Comparison of ENCODE assay signal across 7 mouse cellular contexts in genomic region chr5:123682372-123682771, GRCm38 (mm10). TPM values are rescaled to one million over a fixed set of nuclear protein-coding genes. Genes with fewer than 3 reads are reported as not detected.
A peak's percentile ranks its signal among the peaks of the same experiment; 100 is the strongest.
DNase-seq lines count a peak whose midpoint lies in the region; ATAC-seq and TF ChIP-seq lines count a peak whose summit lies in the region.

No protein-coding gene starts in this region.

- DNase-seq in neural tube, embryonic 11.5 days (ENCODE audit: low spot score), result no peak
- DNase-seq in neural tube, embryonic 10.5 days (ENCODE audit: extremely low spot score, low spot score), result no peak
- no peak for DNase-seq in limb, embryonic 14.5 days (ENCODE audit: low spot score)
- no peak for DNase-seq in left cerebral cortex, adult 18-20 months (ENCODE audit: low spot score in 2 of 2)
- DNase-seq in right cerebral cortex, postnatal 14 days, result no peak

- no peaks in the 10 kb centered on the region for H3K9me3 ChIP-seq in neural tube, embryonic 11.5 days (ENCODE audit: control insufficient read depth, low read length)
- no peaks in the 10 kb centered on the region for H3K9me3 ChIP-seq in forebrain, embryonic 12.5 days
- H3K9me3 ChIP-seq in limb, embryonic 14.5 days (ENCODE audit: control insufficient read depth, low read length), result no peaks in the 10 kb centered on the region
- H3K9me3 ChIP-seq in neural tube, embryonic 15.5 days (replicated peaks), result no peaks in the 10 kb centered on the region

- TF ChIP-seq POLR2A in limb, embryonic 14.5 days (IDR thresholded peaks at IDR 0.05; ENCODE audit: borderline replicate concordance, extremely low read depth, insufficient read depth, insufficient read length), result no peak

- H3K4me1 ChIP-seq in neural tube, embryonic 11.5 days (ENCODE audit: control insufficient read depth, insufficient read depth, low read length), result peaks cover 9% of the 10 kb centered on the region
- H3K4me1 ChIP-seq in forebrain, embryonic 12.5 days, result peaks cover 33% of the 10 kb centered on the region
- H3K4me1 ChIP-seq in limb, embryonic 14.5 days (ENCODE audit: control insufficient read depth, insufficient read depth, low read length), result peaks cover 20% of the 10 kb centered on the region
- peaks cover 44% of the 10 kb centered on the region for H3K4me1 ChIP-seq in neural tube, embryonic 15.5 days

- no peak for ATAC-seq in neural tube, embryonic 11.5 days (ENCODE audit: insufficient read depth, low FRiP score, low TSS enrichment)
- ATAC-seq in forebrain, embryonic 12.5 days (ENCODE audit: low FRiP score), result no peak
- no peak for ATAC-seq in limb, embryonic 14.5 days (ENCODE audit: low FRiP score, low read depth)
- ATAC-seq in neural tube, embryonic 15.5 days (ENCODE audit: low FRiP score), result no peak

- no peaks in the 10 kb centered on the region for H3K27me3 ChIP-seq in neural tube, embryonic 11.5 days (ENCODE audit: control insufficient read depth, insufficient read depth, low read length)
- H3K27me3 ChIP-seq in forebrain, embryonic 12.5 days, result no peaks in the 10 kb centered on the region
- no peaks in the 10 kb centered on the region for H3K27me3 ChIP-seq in limb, embryonic 14.5 days (ENCODE audit: control insufficient read depth, insufficient read depth, low read length)
- H3K27me3 ChIP-seq in neural tube, embryonic 15.5 days (replicated peaks), result no peaks in the 10 kb centered on the region

- WGBS in neural tube, embryonic 11.5 days, result 34% methylated on average over 4 of the region's 4 CpGs
- 50% methylated on average over 4 of the region's 4 CpGs for WGBS in forebrain, embryonic 12.5 days
- 38% methylated on average over 4 of the region's 4 CpGs for WGBS in limb, embryonic 14.5 days
- 30% methylated on average over 4 of the region's 4 CpGs for WGBS in neural tube, embryonic 15.5 days

- H3K27ac ChIP-seq in neural tube, embryonic 11.5 days (ENCODE audit: low read depth, low read length), result no peak overlapping the region
- no peak overlapping the region for H3K27ac ChIP-seq in forebrain, embryonic 12.5 days
- no peak overlapping the region for H3K27ac ChIP-seq in limb, embryonic 14.5 days (replicated peaks; ENCODE audit: low read depth, low read length)
- peak overlapping the region; percentile 99 for H3K27ac ChIP-seq in neural tube, embryonic 15.5 days (replicated peaks)

- H3K4me2 ChIP-seq in neural tube, embryonic 11.5 days (ENCODE audit: low read depth), result peak overlapping the region; percentile 79
- H3K4me2 ChIP-seq in forebrain, embryonic 12.5 days, result peak overlapping the region; percentile 70
- H3K4me2 ChIP-seq in limb, embryonic 14.5 days (replicated peaks; ENCODE audit: low read depth, low read length, severe bottlenecking), result peak overlapping the region; percentile 85
- H3K4me2 ChIP-seq in neural tube, embryonic 15.5 days, result peak overlapping the region; percentile 82

- H3K36me3 ChIP-seq in neural tube, embryonic 11.5 days (ENCODE audit: control insufficient read depth, insufficient read depth, low read length), result no peaks in the 10 kb centered on the region
- H3K36me3 ChIP-seq in forebrain, embryonic 12.5 days (replicated peaks), result no peaks in the 10 kb centered on the region
- H3K36me3 ChIP-seq in limb, embryonic 14.5 days (ENCODE audit: control insufficient read depth, insufficient read depth, low read length), result no peaks in the 10 kb centered on the region
- H3K36me3 ChIP-seq in neural tube, embryonic 15.5 days, result no peaks in the 10 kb centered on the region

- H3K9ac ChIP-seq in neural tube, embryonic 11.5 days (ENCODE audit: low read length), result no peak overlapping the region
- peak overlapping the region; percentile 100; the same call in 1 of the 2 replicates for H3K9ac ChIP-seq in forebrain, embryonic 12.5 days
- no peak overlapping the region for H3K9ac ChIP-seq in limb, embryonic 14.5 days (ENCODE audit: low read depth, low read length, severe bottlenecking)
- peak overlapping the region; percentile 98 for H3K9ac ChIP-seq in neural tube, embryonic 15.5 days (replicated peaks)

- H3K4me3 ChIP-seq in neural tube, embryonic 11.5 days (ENCODE audit: low read depth, low read length), result peak overlapping the region; percentile 79; the same call in 1 of the 2 replicates
- H3K4me3 ChIP-seq in forebrain, embryonic 12.5 days (replicated peaks), result peak overlapping the region; percentile 98
- peak overlapping the region; percentile 87 for H3K4me3 ChIP-seq in limb, embryonic 14.5 days (replicated peaks; ENCODE audit: low read length)
- H3K4me3 ChIP-seq in neural tube, embryonic 15.5 days (replicated peaks), result peak overlapping the region; percentile 94

RNA-seq across cellular contexts. Expression of gene Clip1, which starts 2.0 kb away (rescaled TPM):
- 45.1 and 52.2 TPM in 2 replicates for polyA plus RNA-seq in neural tube, embryonic 11.5 days (2014; fragmentation: Nextera tagmentation; extraction: Ambion mirVana)
- polyA plus RNA-seq in forebrain, embryonic 12.5 days (2016; fragmentation: Nextera tagmentation; extraction: Ambion mirVana), result 72.0 and 72.7 TPM in 2 replicates
- 33.4 and 33.7 TPM in 2 replicates for polyA plus RNA-seq in limb, embryonic 14.5 days (2012; rRNA removed)
- 35.2 and 37.1 TPM in 2 replicates for polyA plus RNA-seq in limb, embryonic 14.5 days (2014; fragmentation: Nextera tagmentation; extraction: Ambion mirVana)
- 72.1 and 81.1 TPM in 2 replicates for polyA plus RNA-seq in neural tube, embryonic 15.5 days (2015; fragmentation: Nextera tagmentation; extraction: Ambion mirVana)
- total RNA-seq in left cerebral cortex, adult 18-20 months (2021), result 100 to 1,000 TPM; 132 to 133 TPM

RNA-seq across cellular contexts. Expression of gene Zcchc8, which starts 38.5 kb away (rescaled TPM):
- 71.3 and 80.5 TPM in 2 replicates for polyA plus RNA-seq in neural tube, embryonic 11.5 days (2014; fragmentation: Nextera tagmentation; extraction: Ambion mirVana)
- polyA plus RNA-seq in forebrain, embryonic 12.5 days (2016; fragmentation: Nextera tagmentation; extraction: Ambion mirVana), result 103 and 109 TPM in 2 replicates
- polyA plus RNA-seq in limb, embryonic 14.5 days (2012; rRNA removed), result 84.5 and 86.9 TPM in 2 replicates
- 70.9 and 76.1 TPM in 2 replicates for polyA plus RNA-seq in limb, embryonic 14.5 days (2014; fragmentation: Nextera tagmentation; extraction: Ambion mirVana)
- 57.0 and 65.8 TPM in 2 replicates for polyA plus RNA-seq in neural tube, embryonic 15.5 days (2015; fragmentation: Nextera tagmentation; extraction: Ambion mirVana)
- total RNA-seq in left cerebral cortex, adult 18-20 months (2021), result 10 to 100 TPM; 43.0 to 49.4 TPM

Comparison
In these comparisons a context has a peak if more than half of its experiments do, and no peak if none do; other contexts are left out.
1. H3K9ac ChIP-seq: peak in forebrain, embryonic 12.5 days (single experiment) and neural tube, embryonic 15.5 days (single experiment); none in neural tube, embryonic 11.5 days (single experiment) and limb, embryonic 14.5 days (single experiment).
2. Peak in every context shown above with its lines, with median percentiles within 50 percentile points of each other: H3K4me2 ChIP-seq and H3K4me3 ChIP-seq.